Mouse (Mus musculus) forebrain, embryonic 14.5 days (tissue): Measurements from ENCODE around the gene Slc25a3. TPM values are rescaled to one million over a fixed set of nuclear protein-coding genes. Genes with fewer than 3 reads are reported as not detected.

Experiments used
- ATAC-seq: fragments of 200-750 bp; cut with Nextera tagmentation; 2 replicates; pipeline ENCODE4 v1.8.0; 2017; ENCODE audit warnings: mild to moderate bottlenecking, moderate library complexity
- DNase-seq: peaks from one replicate; pipeline ENCODE4 v3.0.0-alpha.2; 2015; ENCODE audit warnings: low spot score
- H3K27ac ChIP-seq: fragments of 300-500 bp; sonication (generic); 2 replicates; pipeline ENCODE4 v1.5.1; 2014; ENCODE audit warnings: low read depth, mild to moderate bottlenecking, control low read depth, low read length, moderate library complexity
- H3K27me3 ChIP-seq: fragments of 300-500 bp; sonication (generic); replicated peaks from 2 replicates; pipeline ENCODE4 v1.6.1; 2014; ENCODE audit warnings: low read length, control low read depth, mixed read lengths; ENCODE audit not compliant: control insufficient read depth, insufficient read depth
- H3K36me3 ChIP-seq: fragments of 300-500 bp; sonication (generic); 2 replicates; pipeline ENCODE4 v1.6.1; 2014; ENCODE audit warnings: low read length, control low read depth; ENCODE audit not compliant: control insufficient read depth, insufficient read depth
- H3K4me1 ChIP-seq: fragments of 300-500 bp; sonication (generic); 2 replicates; pipeline ENCODE4 v1.6.1; 2014; ENCODE audit warnings: antibody characterized with exemption, low read length, control low read depth; ENCODE audit not compliant: control insufficient read depth, insufficient read depth
- H3K4me2 ChIP-seq: fragments of 300-500 bp; sonication (generic); 2 replicates; pipeline ENCODE4 v1.6.1; 2014; ENCODE audit warnings: mild to moderate bottlenecking, control low read depth, low read length
- H3K4me3 ChIP-seq: fragments of 300-500 bp; sonication (generic); 2 replicates; pipeline ENCODE4 v1.5.1; 2014; ENCODE audit warnings: low read depth, low read length, control low read depth
- H3K9ac ChIP-seq: fragments of 300-500 bp; sonication (generic); 2 replicates; pipeline ENCODE4 v1.6.1; 2014; ENCODE audit warnings: mild to moderate bottlenecking, low read length, control low read depth, moderate library complexity
- H3K9me3 ChIP-seq: fragments of 300-500 bp; sonication (generic); replicated peaks from 2 replicates; pipeline ENCODE4 v1.6.1; 2016; ENCODE audit warnings: low read length, control low read depth, mixed read lengths; ENCODE audit not compliant: control insufficient read depth
- WGBS: fragments of 180-500 bp; shearing (Covaris S2); extraction: QIAGEN DNeasy Blood & Tissue Kit; methylation state at CpG from one replicate; pipeline ENCODE4 v1.1.7; 2014; 5-methylcytosine and 5-hydroxymethylcytosine counted together
- polyA plus RNA-seq: library from polyadenylated mRNA; unstranded; fragments of >200 nt; fragmentation: Nextera tagmentation; extraction: Ambion mirVana; gene quantifications from 2 replicates; pipeline ENCODE4 v1.2.1, GENCODE M21; 2014

Gene Slc25a3
- polyA plus RNA-seq, 1 experiment from 2014 or later = 493 TPM

DNA sequence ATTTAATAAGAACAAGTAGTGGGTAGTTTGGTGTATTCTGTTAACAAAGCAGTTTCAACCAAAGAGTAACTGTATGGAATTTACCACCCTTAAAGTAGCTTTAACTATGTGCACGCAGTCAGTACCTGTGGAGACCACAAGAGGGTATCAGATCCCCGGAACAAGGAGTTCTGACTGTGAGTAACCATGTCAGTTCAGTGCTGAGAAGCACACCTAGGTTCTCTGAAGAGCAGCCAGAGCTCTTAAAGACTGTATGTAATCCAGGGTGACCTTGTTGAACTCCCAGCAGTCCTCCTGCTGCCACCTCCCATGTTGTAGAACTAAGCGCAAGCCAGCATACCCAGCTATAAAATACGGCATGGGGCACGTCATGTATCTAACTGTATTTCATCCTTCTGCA is 43.0 kb upstream of the Slc25a3 start:
- 59% methylated on average over 5 of the region's 5 CpGs for WGBS
- Histone ChIP-seq H3K9me3 (no peaks in the 10 kb centered on the region), H3K36me3 (peaks cover 36% of the 10 kb centered on the region), H3K4me2 (peak overlapping the region; percentile 65), H3K27ac (no peak overlapping the region), H3K4me1 (peaks cover 14% of the 10 kb centered on the region; the same call in 1 of the 2 replicates), H3K9ac (no peak overlapping the region), H3K27me3 (no peaks in the 10 kb centered on the region), H3K4me3 (no peak overlapping the region; the same call in 1 of the 2 replicates)
- DNase-seq = peak; percentile 71
- ATAC-seq = no peak

GRCm38 (mm10) chr10:91165850-91166249 is 42.0 kb upstream of the Slc25a3 start:
- H3K4me3 ChIP-seq = no peak overlapping the region
- peaks cover 14% of the 10 kb centered on the region; the same call in 1 of the 2 replicates for H3K4me1 ChIP-seq
- no peak overlapping the region for H3K4me2 ChIP-seq
- no peak overlapping the region for H3K27ac ChIP-seq
- no peaks in the 10 kb centered on the region for H3K27me3 ChIP-seq
- DNase-seq = no peak
- peaks cover 46% of the 10 kb centered on the region for H3K36me3 ChIP-seq
- H3K9me3 ChIP-seq = no peaks in the 10 kb centered on the region
- ATAC-seq = no peak
- no peak overlapping the region for H3K9ac ChIP-seq

- Histone ChIP-seq H3K4me2 (no peak overlapping the region), H3K9ac (no peak overlapping the region), H3K27ac (no peak overlapping the region), H3K27me3 (no peaks in the 10 kb centered on the region), H3K4me1 (peaks cover 12% of the 10 kb centered on the region; the same call in 1 of the 2 replicates), H3K36me3 (peaks cover 60% of the 10 kb centered on the region), H3K9me3 (no peaks in the 10 kb centered on the region), H3K4me3 (no peak overlapping the region)
- ATAC-seq (no peak), DNase-seq (no peak)
- 87% methylated on average over 3 of the region's 3 CpGs for WGBS
Measured at GRCm38 (mm10) chr10:91164491-91164890, 40.6 kb upstream of the Slc25a3 start.

DNA sequence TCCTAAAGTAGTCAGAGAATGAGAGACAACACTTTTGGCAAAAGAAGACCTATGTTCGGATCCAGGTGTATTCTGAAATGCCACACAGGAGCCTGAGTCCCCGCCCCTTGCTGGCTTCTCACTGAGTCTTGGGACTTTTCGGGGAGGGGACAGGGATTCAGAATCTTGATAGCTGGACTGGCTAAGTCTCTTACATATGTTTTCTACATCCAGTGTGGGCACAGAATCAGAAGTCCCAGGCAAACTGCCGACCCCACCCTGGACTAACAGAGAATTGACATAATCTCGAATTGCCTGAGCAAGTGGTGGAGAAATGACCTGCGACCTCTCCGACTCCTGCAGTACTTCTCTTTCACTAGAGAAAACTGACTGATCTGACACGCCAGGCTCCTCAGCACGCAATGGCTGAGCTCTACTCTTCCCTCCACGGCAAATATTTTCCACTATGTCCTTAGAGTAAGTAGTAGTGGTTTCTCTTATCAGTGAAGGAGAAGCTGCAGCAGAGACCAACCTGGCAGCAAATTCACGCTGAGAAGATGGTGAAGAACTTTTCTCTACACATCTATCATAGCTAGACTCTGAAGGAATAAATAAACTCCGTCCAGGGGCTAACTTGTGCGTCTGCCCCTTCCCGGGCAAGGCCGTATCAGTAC is 38.8 kb upstream of the Slc25a3 start:
- H3K36me3 ChIP-seq = peaks cover 76% of the 10 kb centered on the region
- no peak overlapping the region for H3K4me2 ChIP-seq
- H3K27ac ChIP-seq = no peak overlapping the region
- no peaks in the 10 kb centered on the region for H3K4me1 ChIP-seq
- ATAC-seq = no peak
- no peaks in the 10 kb centered on the region for H3K9me3 ChIP-seq
- no peak for DNase-seq
- H3K9ac ChIP-seq = no peak overlapping the region
- WGBS = 90% methylated on average over 15 of the region's 15 CpGs
- no peak overlapping the region for H3K4me3 ChIP-seq
- no peaks in the 10 kb centered on the region for H3K27me3 ChIP-seq

- 92% methylated on average over 11 of the region's 11 CpGs for WGBS
Measured at GRCm38 (mm10) chr10:91162077-91162476, 38.2 kb upstream of the Slc25a3 start.

DNA sequence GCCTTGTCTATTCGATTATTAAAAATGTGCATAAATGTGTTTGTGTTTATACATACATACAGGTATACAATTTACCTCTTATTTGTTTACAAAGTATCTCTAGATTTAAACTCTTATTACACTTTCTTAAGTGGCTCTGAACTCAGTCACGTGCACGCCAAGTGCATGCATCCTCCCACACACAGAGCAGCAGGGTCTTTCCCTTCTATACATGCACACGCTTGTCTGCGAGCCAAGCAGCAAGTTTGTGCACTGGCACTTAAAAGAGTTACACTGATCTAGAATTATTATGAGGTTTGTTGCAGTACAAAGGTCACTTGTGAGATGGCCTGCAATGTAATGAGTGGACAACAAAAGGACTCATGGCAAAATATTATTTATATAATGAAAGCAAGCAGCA is 37.1 kb upstream of the Slc25a3 start:
- 96% methylated on average over 5 of the region's 5 CpGs for WGBS

More at GRCm38 (mm10) chr10:91162077-91162476, 38.2 kb upstream of the Slc25a3 start:
- Histone ChIP-seq H3K4me3 (no peak overlapping the region), H3K9me3 (no peaks in the 10 kb centered on the region), H3K27me3 (no peaks in the 10 kb centered on the region), H3K4me2 (no peak overlapping the region), H3K9ac (no peak overlapping the region), H3K27ac (no peak overlapping the region), H3K4me1 (no peaks in the 10 kb centered on the region), H3K36me3 (peaks cover 82% of the 10 kb centered on the region)
- ATAC-seq (no peak), DNase-seq (no peak)

GRCm38 (mm10) chr10:91158442-91158841 is 34.6 kb upstream of the Slc25a3 start:
- Histone ChIP-seq H3K4me1 (no peaks in the 10 kb centered on the region), H3K36me3 (peaks cover 95% of the 10 kb centered on the region), H3K9ac (no peak overlapping the region), H3K4me3 (no peak overlapping the region), H3K27me3 (no peaks in the 10 kb centered on the region), H3K27ac (no peak overlapping the region), H3K4me2 (no peak overlapping the region), H3K9me3 (no peaks in the 10 kb centered on the region)
- 84% methylated on average over 8 of the region's 8 CpGs for WGBS
- DNase-seq (no peak), ATAC-seq (no peak)

More for the DNA sequence above, 37.1 kb upstream of the Slc25a3 start:
- no peak for DNase-seq
- no peak overlapping the region for H3K9ac ChIP-seq
- ATAC-seq = no peak
- H3K4me1 ChIP-seq = no peaks in the 10 kb centered on the region
- H3K36me3 ChIP-seq = peaks cover 91% of the 10 kb centered on the region
- no peak overlapping the region for H3K4me3 ChIP-seq
- H3K9me3 ChIP-seq = no peaks in the 10 kb centered on the region
- no peaks in the 10 kb centered on the region for H3K27me3 ChIP-seq
- no peak overlapping the region for H3K4me2 ChIP-seq
- H3K27ac ChIP-seq = no peak overlapping the region

GRCm38 (mm10) chr10:91156338-91156737 is 32.5 kb upstream of the Slc25a3 start:
- DNase-seq (no peak), ATAC-seq (no peak)
- Histone ChIP-seq H3K27me3 (no peaks in the 10 kb centered on the region), H3K27ac (no peak overlapping the region), H3K36me3 (peaks cover 93% of the 10 kb centered on the region), H3K4me3 (no peak overlapping the region), H3K4me2 (no peak overlapping the region), H3K9ac (no peak overlapping the region), H3K4me1 (no peaks in the 10 kb centered on the region), H3K9me3 (no peaks in the 10 kb centered on the region)
- WGBS = 86% methylated on average over 6 of the region's 6 CpGs

DNA sequence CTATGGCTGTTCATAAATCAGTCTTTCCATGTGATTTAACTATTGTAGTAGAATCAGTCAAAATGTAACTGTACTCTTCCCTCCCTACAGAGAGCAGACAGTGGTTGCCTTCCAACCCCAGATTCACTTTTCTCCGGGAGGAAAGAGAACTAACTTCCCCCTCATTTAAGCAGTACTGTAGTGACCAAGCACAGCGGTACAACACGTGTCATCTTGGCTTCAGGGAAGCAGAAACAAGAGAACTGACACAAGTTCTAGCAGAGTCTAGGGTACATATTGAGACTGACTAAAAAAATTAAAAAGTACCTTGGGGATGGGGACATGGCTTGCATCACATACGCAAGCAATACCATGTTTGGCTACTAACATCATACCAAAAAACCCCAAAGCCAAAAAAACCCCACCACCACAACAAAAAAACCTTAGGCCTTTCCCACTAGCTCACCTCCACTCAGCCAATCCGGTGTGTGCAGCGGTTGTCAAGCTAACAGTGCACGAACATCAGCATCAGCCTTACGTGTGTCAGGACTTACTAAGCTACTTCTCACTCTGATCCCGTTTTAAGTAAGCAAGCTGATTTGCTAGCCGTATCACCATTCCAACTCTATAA is 30.1 kb upstream of the Slc25a3 start:
- WGBS = 88% methylated on average over 10 of the region's 10 CpGs
- Histone ChIP-seq H3K4me2 (no peak overlapping the region), H3K27ac (no peak overlapping the region), H3K36me3 (peaks cover 95% of the 10 kb centered on the region), H3K9me3 (no peaks in the 10 kb centered on the region), H3K4me1 (no peaks in the 10 kb centered on the region), H3K4me3 (no peak overlapping the region), H3K9ac (no peak overlapping the region), H3K27me3 (no peaks in the 10 kb centered on the region)
- ATAC-seq (no peak), DNase-seq (no peak)
